Mouse (Mus musculus) lung, adult 2 months (tissue): ENCODE data around the gene Purb.
"Not testable (repeated sequence)": the region's sequence is repeated elsewhere in the genome, so short reads cannot be mapped to it uniquely, and the experiment has no call there.

Source experiments
- CTCF ChIP-seq: fragments of 200-500 bp; IDR thresholded peaks from 2 replicates; pipeline ENCODE4 v1.5.1; 2011; ENCODE audit warnings: mild to moderate bottlenecking, low read length, control low read depth; ENCODE audit not compliant: insufficient read depth
- POLR2A ChIP-seq: fragments of 200-500 bp; IDR thresholded peaks from 2 replicates; pipeline ENCODE4 v1.6.1; 2011; ENCODE audit warnings: low read depth, mild to moderate bottlenecking, control low read depth, low read length, borderline replicate concordance; ENCODE audit errors: extremely low read depth

DNA sequence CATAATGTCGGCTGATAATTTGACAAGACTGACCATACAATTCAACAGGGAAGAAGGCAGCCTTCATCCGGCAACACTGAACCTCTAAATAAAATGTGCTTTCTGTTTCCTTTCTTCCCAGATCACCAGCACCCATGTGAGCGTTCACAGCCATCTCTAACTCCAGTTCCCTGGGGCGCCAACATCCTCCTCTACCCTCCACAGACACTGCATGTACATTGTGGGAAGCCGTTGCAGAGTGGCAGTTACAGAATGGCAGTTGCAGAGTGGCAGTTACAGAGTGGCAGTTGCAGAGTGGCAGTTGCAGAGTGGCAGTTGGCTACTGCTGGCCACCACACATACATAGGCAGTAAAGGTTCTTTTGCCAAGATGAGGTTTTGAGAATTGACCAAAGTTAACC is 27.6 kb downstream of the Purb start:
- TF ChIP-seq CTCF, POLR2A: not testable (repeated sequence)
